Mouse (Mus musculus) left cerebral cortex, adult 2 months (tissue): ENCODE results near the gene Cxcl15. TPM values are rescaled to one million over a fixed set of nuclear protein-coding genes. Genes with fewer than 3 reads are reported as not detected.
"Not testable (repeated sequence)": the region's sequence is repeated elsewhere in the genome, so short reads cannot be mapped to it uniquely, and the experiment has no call there.

ENCODE experiments used
- DNase-seq, 2 experiments: peaks; one replicate each; pipeline ENCODE4 v3.0.0; 2021 to 2022; ENCODE audit warnings: low spot score in 2 of 2, mixed read lengths in 1 of 2; ENCODE audit errors: extremely low spot score in 1 of 2
- H3K27ac ChIP-seq: fragments of 200-600 bp; 2 replicates; pipeline ENCODE4 v1.8.1; 2022
- H3K4me3 ChIP-seq: fragments of 200-600 bp; 2 replicates; pipeline ENCODE4 v1.8.1; 2022
- CTCF ChIP-seq: fragments of 200-600 bp; IDR thresholded peaks from 2 replicates; pipeline ENCODE4 v1.8.1; 2022; ENCODE audit warnings: antibody characterized with exemption, mild to moderate bottlenecking, moderate library complexity
- intact Hi-C: fragments of 180-260 bp; cut with DNase I; formaldehyde crosslinking; loops from one replicate; pipeline ENCODE4 v1.15.1; 2025
- microRNA-seq, 2 experiments: library from miRNA; unstranded; fragments of <30 nt; microRNA quantifications; one replicate each; pipeline ENCODE4 v1.2.0; 2021
- total RNA-seq, 2 experiments: library from RNA; stranded (reverse); gene quantifications; 2 replicates each; pipeline ENCODE4 v1.2.3; 2021

Cxcl15 gene
- total RNA-seq, 2 experiments from 2014 or later: not detected

DNA sequence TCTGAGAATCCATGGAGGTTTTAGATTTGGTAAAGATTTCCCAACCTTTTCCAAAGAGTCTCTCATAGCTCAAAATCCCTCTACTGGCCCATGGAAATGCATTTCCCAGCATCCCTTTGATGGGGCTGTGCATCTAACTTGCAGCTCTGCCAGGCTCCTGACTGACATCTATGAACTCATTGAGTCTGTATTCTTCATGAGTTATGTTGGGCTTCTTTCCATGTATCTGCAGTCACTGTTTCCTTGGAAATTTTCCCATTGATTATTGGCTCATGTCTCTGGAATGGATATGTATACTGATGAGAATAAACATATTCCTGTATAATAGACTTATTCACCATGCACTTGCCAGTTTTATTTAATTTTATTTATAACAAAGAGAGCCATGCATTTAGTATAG, 11.7 kb downstream of the Cxcl15 start:
- no peak for DNase-seq
- Histone ChIP-seq H3K27ac (no peak overlapping the region), H3K4me3 (no peak overlapping the region)
- TF ChIP-seq CTCF: no peak
- intact Hi-C loops: no loop called here

DNA sequence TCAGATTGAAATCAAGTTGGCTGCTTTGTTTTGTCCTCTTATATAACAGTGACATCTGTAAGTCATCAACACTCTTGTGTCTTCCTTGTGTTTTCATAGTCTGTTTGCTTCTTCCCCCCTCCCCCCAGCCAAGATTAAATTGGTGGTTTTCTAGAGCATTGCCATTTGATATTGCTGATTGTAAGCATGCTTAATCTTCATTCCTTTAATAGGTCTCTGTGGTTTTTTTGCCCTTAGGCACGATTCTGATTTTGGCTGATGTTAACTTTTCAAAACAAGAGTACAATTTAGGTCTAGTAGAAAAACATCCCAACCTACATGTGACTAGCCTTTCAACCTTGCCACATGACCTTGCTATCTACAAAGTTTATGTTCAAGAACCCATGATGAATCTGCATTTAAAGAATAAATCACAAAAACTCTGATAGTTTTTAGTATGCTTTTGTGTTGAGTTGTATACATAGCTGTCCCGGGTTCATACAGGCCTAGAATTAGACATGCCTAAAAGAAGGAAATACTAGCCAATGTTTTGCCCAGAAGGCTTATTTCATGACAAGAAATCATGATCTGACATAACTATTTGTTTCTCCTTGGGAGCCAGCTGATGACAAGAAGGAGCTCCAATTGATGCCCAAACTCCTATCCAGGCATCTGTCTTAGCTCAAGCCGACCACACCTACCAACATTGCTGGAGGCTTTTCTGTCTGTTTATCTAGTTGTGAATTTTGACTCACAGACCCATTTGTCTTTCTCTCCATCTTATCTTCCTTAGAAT, 13.0 kb downstream of the Cxcl15 start:
- intact Hi-C loops: no loop called here
- Histone ChIP-seq H3K27ac (no peak overlapping the region), H3K4me3 (no peak overlapping the region)
- DNase-seq: no peak
- no peak for TF ChIP-seq CTCF

DNA sequence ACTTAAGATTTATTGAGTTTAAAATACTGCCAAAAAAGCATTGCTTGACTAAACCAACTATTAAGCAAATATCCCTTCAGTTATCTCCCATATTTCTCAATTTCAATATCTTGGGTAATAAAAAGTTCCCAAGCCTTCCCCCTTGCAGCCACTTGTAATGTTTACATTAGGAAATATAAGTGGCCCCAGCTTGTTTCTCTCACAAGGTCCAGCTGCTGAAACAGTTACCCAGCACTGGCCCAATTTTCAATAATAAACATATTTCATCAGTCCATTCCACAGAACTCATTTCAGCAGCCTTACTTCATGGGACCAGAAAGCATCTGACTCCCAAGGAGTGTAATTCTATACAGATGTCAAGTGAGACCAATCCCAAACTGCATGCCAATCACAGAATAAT, 25.4 kb downstream of the Cxcl15 start:
- intact Hi-C loops: no loop called here
- no peak overlapping the region for H3K27ac ChIP-seq
- TF ChIP-seq CTCF: no peak
- DNase-seq: no peak
- no peak overlapping the region for H3K4me3 ChIP-seq

DNA sequence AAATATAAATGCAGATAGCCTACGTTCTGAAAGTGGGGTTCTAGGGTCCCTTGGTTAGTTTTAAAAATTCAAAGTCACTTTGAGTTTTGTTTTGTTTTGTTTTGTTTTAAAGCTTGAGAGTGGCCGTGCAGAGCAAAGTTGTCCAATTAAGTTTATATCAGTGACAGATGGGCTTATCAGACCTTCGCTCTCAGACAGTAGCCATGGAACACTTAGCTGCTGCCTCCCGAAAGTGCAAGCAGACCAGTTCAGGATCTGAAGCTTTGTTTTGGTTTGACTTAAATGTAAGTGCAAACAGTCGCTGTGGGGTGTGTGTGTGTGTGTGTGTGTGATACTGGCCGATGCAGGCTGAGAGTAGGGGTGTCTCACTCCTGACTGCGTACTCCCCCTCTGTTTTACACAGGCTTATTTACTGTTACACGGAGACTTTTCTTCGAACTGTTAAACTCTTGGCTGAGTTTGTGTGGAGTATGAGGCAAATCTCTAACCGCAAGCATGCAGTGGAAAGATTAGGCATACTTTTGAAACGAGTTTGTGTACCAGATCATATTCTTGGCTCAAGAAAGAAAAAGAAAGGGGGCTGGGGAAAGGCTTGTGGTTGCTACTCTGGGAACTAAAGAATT, 37.9 kb downstream of the Cxcl15 start:
- no peak for DNase-seq

DNA sequence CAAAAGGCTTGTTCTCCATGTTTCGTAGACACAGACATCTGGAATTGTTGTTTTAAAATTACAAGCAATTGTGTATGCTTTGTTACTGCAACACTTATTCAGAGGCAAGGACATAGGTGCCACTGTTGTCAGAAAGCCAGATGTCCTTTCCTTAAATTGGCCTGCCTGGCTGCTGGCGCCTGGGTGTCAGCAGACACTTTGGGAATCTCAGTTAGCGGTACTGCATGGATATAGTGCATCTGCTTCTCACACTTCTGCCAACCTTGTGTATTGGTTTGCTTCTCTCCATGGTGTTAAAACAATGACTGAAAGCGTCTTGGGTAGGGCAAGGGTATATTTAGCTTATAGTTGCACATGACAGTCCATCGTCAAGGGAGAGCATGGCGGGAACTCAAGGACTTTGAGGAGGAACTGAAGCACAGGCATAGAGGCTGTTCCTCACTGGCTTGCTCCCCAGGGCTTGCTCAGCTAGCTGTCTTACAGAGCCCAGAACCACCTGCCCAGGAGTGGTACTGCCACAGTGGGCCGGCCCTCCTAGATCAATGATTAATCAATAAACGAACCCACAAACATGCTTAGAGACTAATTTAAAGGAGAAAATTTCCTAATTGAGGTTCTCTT, 38.5 kb downstream of the Cxcl15 start:
- TF ChIP-seq CTCF: no peak
- intact Hi-C loops: no loop called here
- Histone ChIP-seq H3K27ac (no peak overlapping the region), H3K4me3 (no peak overlapping the region)
- DNase-seq: no peak

More for the DNA sequence above, 37.9 kb downstream of the Cxcl15 start:
- H3K27ac ChIP-seq: no peak overlapping the region
- no peak for TF ChIP-seq CTCF
- no peak overlapping the region for H3K4me3 ChIP-seq
- intact Hi-C loops: no loop called here

DNA sequence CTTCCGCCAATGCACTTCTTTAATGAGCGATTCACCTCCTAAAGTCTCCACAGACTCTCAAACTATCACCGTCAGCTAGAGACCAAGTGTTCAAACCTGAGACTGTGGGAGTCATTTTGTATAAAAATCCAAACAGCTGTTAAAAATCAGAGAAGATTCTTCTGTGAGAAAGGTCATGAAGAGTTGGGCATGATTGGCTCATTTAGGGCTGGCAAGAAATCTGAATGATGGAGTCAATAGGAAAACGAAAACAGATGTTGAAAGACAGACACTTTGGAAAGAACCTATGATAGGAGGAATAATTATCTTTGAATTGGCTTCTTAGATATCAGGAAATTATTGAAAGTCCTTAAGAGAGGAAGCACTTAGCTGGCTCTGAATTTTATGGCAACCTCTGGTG, 40.1 kb downstream of the Cxcl15 start:
- no peak for TF ChIP-seq CTCF
- Histone ChIP-seq H3K27ac (no peak overlapping the region), H3K4me3 (no peak overlapping the region)
- no peak for DNase-seq
- intact Hi-C loops: no loop called here

DNA sequence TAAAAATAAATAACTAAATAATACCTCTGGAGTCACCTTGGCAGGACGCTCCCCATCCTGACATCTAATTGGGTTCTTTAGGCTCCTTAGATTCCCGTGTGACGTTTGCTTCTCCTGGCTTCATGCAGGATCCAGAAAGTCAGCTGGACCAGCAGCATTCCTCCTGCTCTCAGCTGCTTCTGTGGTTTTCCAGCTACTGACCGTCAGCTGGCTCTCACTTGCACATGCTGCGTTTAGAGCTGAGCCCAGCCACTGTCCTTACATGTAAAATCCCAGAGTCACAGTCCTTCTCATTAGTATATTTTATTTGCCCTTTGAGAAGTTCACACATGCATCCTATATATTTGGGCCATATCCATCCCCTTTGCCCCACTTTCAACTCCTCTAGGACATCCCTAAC, 44.2 kb downstream of the Cxcl15 start:
- TF ChIP-seq CTCF: no peak
- intact Hi-C loops: no loop called here
- H3K4me3 ChIP-seq: no peak overlapping the region
- H3K27ac ChIP-seq: no peak overlapping the region
- no peak for DNase-seq

DNA sequence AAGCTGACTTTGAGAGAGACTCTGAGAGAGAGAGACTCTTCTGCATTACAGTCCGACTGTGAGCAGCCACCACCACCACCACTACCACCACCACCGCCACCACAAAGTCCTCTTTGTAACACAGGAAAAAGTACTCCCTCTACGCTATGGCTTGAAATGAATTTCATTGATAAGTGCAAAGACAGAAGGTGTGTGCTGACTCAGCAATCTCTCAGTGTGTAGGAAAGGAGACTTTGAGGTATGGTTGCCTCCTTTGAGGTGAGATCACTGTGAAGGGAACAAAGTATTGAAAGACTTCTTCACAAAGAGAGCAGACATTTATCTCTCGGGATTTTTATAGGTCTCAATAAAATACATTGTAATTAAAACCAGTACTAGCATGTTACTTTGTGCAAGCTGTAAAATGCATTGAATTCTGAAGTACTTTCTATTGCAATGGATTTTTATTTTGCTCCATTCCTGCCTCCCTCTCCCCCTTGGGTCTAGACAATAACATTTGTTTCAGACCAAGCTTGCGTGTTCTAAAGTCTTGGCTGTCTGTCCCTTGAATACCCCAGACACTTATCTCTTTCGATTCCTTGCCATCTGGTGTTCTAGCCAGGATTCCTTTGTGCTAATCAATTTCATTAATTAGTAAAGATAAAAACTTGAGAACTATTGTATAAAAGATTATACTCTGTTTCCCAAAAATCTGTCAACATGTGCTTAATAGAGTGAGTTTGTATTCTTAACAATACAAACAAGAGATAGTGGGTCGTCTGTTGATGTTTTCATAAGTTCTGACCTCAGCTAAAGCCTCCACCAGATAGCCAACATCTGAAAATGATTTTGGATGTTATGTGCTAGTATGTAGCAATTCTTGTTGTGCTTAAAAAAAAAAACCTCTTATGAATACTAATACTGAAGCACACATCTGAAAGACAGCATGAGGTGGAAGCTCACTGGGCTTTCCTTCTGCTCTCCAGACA, 46.9 kb downstream of the Cxcl15 start:
- no peak for TF ChIP-seq CTCF
- DNase-seq: no peak
- intact Hi-C loops: no loop called here
- H3K27ac ChIP-seq: no peak overlapping the region
- H3K4me3 ChIP-seq: no peak overlapping the region

DNA sequence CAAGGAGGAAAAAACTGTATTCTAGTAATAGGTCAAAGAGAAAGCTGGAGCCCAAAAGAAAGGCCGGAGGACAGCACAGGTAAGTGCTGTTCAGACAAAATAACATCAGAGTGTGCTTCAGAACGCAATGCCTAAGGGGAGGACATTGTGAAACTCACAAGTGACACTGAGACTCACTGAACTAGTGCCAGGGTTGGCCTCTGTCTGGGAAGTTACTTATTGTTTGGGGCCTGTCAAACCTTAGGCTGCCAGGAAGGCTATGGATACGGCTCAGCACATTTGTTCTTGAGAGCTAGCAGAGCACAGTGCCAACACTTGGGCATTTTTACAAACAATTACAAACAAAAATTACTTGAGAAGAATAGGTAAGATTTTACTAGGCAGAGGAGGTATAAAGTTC, 49.6 kb downstream of the Cxcl15 start:
- H3K4me3 ChIP-seq: no peak overlapping the region
- TF ChIP-seq CTCF: no peak
- no peak overlapping the region for H3K27ac ChIP-seq
- intact Hi-C loops: no loop called here
- DNase-seq: no peak

DNA sequence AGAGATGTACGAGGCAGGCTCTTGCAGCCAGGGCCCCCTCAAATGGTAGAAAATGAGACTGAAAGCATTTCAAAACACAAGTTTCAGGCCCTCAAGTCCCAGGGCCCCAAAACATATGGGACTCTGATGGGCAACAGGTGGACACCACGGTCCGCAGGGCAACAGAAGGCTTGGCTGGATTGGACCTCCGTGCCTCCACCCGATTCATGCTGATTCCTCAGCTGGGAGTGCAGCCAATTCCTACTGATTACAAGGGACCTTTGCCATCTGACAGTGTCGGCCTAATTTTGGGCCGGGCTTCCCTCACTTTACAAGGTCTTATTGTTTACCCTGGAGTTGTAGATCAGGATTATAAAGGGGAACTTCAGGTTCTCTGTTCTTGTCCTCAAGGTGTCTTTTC, 55.8 kb downstream of the Cxcl15 start:
- DNase-seq, H3K27ac ChIP-seq, H3K4me3 ChIP-seq, intact Hi-C loops: not testable (repeated sequence)

DNA sequence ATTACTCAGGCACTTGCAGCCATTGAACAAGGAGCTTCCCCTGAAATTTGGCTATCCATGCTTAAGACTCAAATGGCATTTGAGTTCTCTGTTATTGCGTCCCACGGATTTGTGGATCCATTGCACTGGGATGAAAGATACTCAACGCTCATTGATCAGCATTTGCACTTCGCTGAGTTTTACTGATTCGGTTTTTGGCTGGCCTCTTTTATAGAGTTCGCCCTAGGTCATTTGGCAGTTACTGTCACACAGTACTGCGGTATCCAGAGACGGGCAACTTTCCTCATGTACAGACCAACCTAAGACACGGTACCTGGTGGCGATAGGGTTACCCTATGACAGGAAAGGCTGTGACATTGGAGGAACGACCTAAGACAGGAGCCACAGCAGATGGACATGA, 57.1 kb downstream of the Cxcl15 start:
- H3K4me3 ChIP-seq, intact Hi-C loops, DNase-seq, H3K27ac ChIP-seq: not testable (repeated sequence)

Small RNA genes lying within 50 kb of the gene (microRNA-seq; reads per million reads assigned to microRNA genes)
- 0 reads per million in 2 experiments for gene Gm24322

Other genes starting within 250 kb of the Cxcl15 start
- under 1 TPM; 0.14 to 0.18 TPM for gene 5830473C10Rik, start 233.4 kb upstream of the Cxcl15 start, total RNA-seq
- gene Rassf6, start 153.9 kb upstream of the Cxcl15 start, total RNA-seq: 1 to 10 TPM; 1.6 to 2.3 TPM
- under 1 TPM in 1 of 2 experiments, not detected in 1; 0.35 TPM for gene Cxcl5, start 35.2 kb upstream of the Cxcl15 start, total RNA-seq
- gene Ppbp, start 26.0 kb upstream of the Cxcl15 start, total RNA-seq: under 1 TPM; 0.44 to 0.66 TPM
- gene Pf4, start 22.1 kb upstream of the Cxcl15 start, total RNA-seq: 1 to 10 TPM; 3.5 to 3.8 TPM
- gene Cxcl3, start 8.4 kb upstream of the Cxcl15 start, total RNA-seq: not detected
- gene Cxcl1, start 96.7 kb downstream of the Cxcl15 start, total RNA-seq: under 1 TPM in 1 of 2 experiments, not detected in 1; 0.37 TPM
- not detected for gene Cxcl2, start 109.3 kb downstream of the Cxcl15 start, total RNA-seq
- gene Mthfd2l, start 136.6 kb downstream of the Cxcl15 start, total RNA-seq: 10 to 100 TPM; 17.0 to 17.1 TPM
- gene Epgn, start 232.9 kb downstream of the Cxcl15 start, total RNA-seq: under 1 TPM; 0.18 to 0.26 TPM